Mouse (Mus musculus) embryonic fibroblast, embryonic 13.5 days (primary cell): ENCODE measurements around the gene Tmem8b. TPM values are rescaled to one million over a fixed set of nuclear protein-coding genes. Genes with fewer than 3 reads are reported as not detected.

Experiments used
- H3K27ac ChIP-seq: 2 replicates; pipeline ENCODE4 v1.5.1; 2012; ENCODE audit warnings: low read length, control low read depth, inconsistent platforms; ENCODE audit not compliant: insufficient read depth
- H3K4me1 ChIP-seq: 2 replicates; pipeline ENCODE4 v1.6.1; 2011; ENCODE audit warnings: low read length; ENCODE audit not compliant: control insufficient read depth, insufficient read depth
- H3K4me3 ChIP-seq: 2 replicates; pipeline ENCODE4 v1.5.1; 2011; ENCODE audit warnings: mild to moderate bottlenecking, control low read depth, low read length; ENCODE audit not compliant: insufficient read depth
- CTCF ChIP-seq: IDR thresholded peaks from 2 replicates; pipeline ENCODE4 v1.5.1; 2011; ENCODE audit warnings: mild to moderate bottlenecking, control low read depth, low read length, moderate library complexity, borderline replicate concordance; ENCODE audit not compliant: insufficient read depth
- POLR2A ChIP-seq: IDR thresholded peaks from 2 replicates; pipeline ENCODE4 v1.6.1; 2011; ENCODE audit warnings: low read depth, mild to moderate bottlenecking, control low read depth, low read length, moderate library complexity
- polyA plus RNA-seq: library from polyadenylated mRNA; stranded (reverse); fragments of >200 nt; gene quantifications from 2 replicates; pipeline ENCODE4 v1.2.4, GENCODE M21; 2011; ENCODE audit warnings: low read depth; ENCODE audit not compliant: missing spikeins, insufficient read length

Gene Tmem8b
- polyA plus RNA-seq, 1 experiment: 7.4 TPM

- no peak for TF ChIP-seq POLR2A
- TF ChIP-seq CTCF: peak; percentile 45
- Histone ChIP-seq H3K4me1 (peaks cover 2% of the 10 kb centered on the region; the same call in 1 of the 2 replicates), H3K4me3 (no peak overlapping the region), H3K27ac (no peak overlapping the region)
Measured at GRCm38 (mm10) chr4:43711821-43712220, 43.0 kb downstream of the Tmem8b start.

GRCm38 (mm10) chr4:43713652-43714219 is 45.0 kb downstream of the Tmem8b start:
- Histone ChIP-seq H3K27ac (no peak overlapping the region), H3K4me1 (peaks cover 2% of the 10 kb centered on the region; the same call in 1 of the 2 replicates), H3K4me3 (no peak overlapping the region)
- TF ChIP-seq CTCF (no peak), POLR2A (no peak)

- TF ChIP-seq CTCF (no peak), POLR2A (no peak)
- H3K4me3 ChIP-seq: no peak overlapping the region
- no peaks in the 10 kb centered on the region for H3K4me1 ChIP-seq
- no peak overlapping the region for H3K27ac ChIP-seq
Measured at GRCm38 (mm10) chr4:43720491-43721228, 51.9 kb downstream of the Tmem8b start.

DNA sequence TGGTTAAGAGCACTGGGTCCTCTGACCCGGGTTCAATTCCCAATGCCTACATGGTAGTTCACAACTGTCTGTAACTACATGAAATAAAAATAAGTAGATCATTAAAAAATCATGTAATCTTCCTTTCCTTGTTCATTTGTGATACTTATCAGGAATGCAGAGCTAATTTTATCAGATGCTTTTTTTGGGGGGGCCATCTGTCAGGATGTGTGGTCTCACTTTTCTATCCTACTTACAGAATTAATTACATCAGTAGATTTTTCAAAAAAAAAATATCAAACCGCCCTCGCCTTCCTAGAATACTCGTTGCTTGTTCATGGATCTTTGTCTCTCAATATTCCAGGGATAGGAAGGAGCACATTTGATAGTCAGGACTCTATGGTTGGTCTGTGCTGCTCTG is 53.4 kb downstream of the Tmem8b start:
- Histone ChIP-seq H3K27ac (no peak overlapping the region), H3K4me3 (no peak overlapping the region), H3K4me1 (0 out of 2 replicates have a peak, but pooled peaks cover 4% of the 10 kb centered on the region)
- TF ChIP-seq POLR2A (no peak), CTCF (no peak)

DNA sequence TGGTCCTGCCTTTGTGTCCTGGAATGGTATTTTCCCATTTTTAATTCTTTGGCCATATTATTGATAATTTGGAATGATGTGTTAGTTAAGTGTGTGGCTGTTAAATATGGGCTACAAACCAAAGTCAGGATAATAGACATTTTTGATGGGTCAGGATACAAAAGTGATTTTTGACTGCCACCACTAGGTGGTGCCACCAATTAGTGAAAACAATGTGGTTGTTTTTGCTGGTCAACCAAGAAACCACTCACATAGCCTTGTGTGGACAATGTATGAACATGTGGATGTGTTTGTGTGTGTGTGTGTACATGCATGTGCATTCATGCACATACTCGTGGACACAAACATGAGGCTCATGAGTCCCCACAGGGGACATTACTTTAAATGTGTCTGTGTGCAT is 56.0 kb downstream of the Tmem8b start:
- Histone ChIP-seq H3K4me3 (no peak overlapping the region), H3K27ac (no peak overlapping the region), H3K4me1 (peaks cover 16% of the 10 kb centered on the region; the same call in 1 of the 2 replicates)
- no peak for TF ChIP-seq POLR2A
- TF ChIP-seq CTCF: no peak

GRCm38 (mm10) chr4:43726228-43726993 is 57.6 kb downstream of the Tmem8b start:
- no peak for TF ChIP-seq CTCF
- Histone ChIP-seq H3K4me3 (no peak overlapping the region), H3K27ac (no peak overlapping the region), H3K4me1 (peaks cover 16% of the 10 kb centered on the region; the same call in 1 of the 2 replicates)

DNA sequence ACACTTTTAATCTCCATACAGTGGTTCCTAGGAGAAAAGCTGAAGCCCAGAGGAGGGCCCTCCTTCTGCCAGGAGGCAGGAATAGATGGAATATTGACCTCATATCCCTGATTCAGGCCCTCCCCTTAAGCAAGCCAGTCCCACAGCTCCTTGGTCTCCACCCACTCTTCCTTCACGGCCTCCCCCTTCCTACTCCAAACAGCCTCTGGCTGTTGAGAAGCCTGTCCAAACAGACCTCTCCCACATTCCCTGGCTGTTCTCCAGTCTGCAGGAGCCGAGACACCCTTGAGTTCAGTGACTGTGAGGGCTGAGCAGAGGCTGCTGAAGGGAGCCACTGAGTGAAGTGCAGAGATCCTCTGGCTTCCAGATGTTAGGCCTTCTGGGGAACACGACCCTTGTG is 58.2 kb downstream of the Tmem8b start, which contains the start of gene Hrct1:
TSS of gene Hrct1 (plus strand) at position 194 of the 400 bp plus-strand sequence.
- H3K4me1 ChIP-seq: peaks cover 16% of the 10 kb centered on the region; the same call in 1 of the 2 replicates
- no peak within 1 kb of the TSS for H3K4me3 ChIP-seq
- peak within 1 kb of the TSS; percentile 49 for H3K27ac ChIP-seq
- TF ChIP-seq POLR2A (peak; percentile 31), CTCF (no peak)

GRCm38 (mm10) chr4:43727718-43728575 is 59.2 kb downstream of the Tmem8b start:
- peak overlapping the region; percentile 49 for H3K27ac ChIP-seq
- TF ChIP-seq POLR2A (no peak), CTCF (no peak)
- no peak overlapping the region for H3K4me3 ChIP-seq
- peaks cover 16% of the 10 kb centered on the region; the same call in 1 of the 2 replicates for H3K4me1 ChIP-seq

DNA sequence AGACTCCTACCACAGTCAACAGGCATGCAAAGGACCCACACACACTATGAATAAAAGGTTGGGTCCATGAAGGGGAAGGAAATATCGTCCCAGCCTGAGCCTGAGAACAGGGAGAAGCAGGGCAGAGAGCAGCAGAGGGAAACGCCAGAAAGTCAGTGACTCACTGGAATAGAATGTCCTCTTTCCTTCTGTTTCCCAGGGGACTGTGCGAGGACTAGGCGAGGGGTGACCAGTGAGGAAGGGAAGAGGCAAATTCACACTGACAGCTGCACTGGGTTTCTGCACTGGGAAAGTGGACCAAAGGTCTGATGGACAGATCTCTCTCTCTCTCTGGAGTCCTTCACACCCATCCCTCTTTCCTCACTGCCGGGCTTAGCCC is 59.8 kb downstream of the Tmem8b start:
- peak overlapping the region; percentile 49 for H3K27ac ChIP-seq
- H3K4me1 ChIP-seq: peaks cover 16% of the 10 kb centered on the region; the same call in 1 of the 2 replicates
- TF ChIP-seq POLR2A (no peak), CTCF (no peak)
- H3K4me3 ChIP-seq: no peak overlapping the region
